In the genomic region with DNA sequence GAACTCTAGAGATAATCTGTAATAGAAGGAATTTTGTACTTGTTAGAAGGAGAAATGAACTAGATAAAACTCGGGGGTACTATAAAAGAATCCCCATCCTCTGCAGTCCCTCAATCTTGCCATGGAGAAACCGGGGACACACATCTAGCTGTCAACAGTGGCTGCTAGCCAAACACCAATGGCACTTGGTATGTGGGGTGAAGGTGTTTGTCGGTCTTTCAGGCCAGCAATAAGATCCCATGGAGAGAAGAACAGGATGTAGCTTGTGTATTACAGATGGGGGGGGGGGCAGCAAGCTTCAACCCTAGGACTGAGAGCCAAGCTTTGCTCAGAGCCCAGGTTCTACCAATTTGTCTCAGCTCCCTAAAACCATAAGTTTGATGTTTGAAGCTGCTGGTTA, we compare ENCODE assay signal across 20 mouse cellular contexts.
DNase-seq lines count a peak whose midpoint lies in the region; ATAC-seq and TF ChIP-seq lines count a peak whose summit lies in the region.
"Had no signal": no experiment of that assay in that cellular context is flagged by ENCODE, and none has a peak within 500 bp of the region (broad histone marks: within the 10 kb centered on the region; RNA-seq: fewer than 3 reads in every experiment).

No protein-coding gene starts in this region.

- WGBS in forebrain, embryonic 14.5 days = 54% methylated on average over 3 of the region's 3 CpGs
- WGBS in forebrain, embryonic 10.5 days = 90% methylated on average over 3 of the region's 3 CpGs

- intact Hi-C loops in heart, postnatal 36 days (cut with DNase I) = no loop called here

- H3K36me3 ChIP-seq in forebrain, embryonic 14.5 days (ENCODE audit: control insufficient read depth, insufficient read depth, low read length) = no peaks in the 10 kb centered on the region
- H3K36me3 ChIP-seq in forebrain, embryonic 10.5 days (replicated peaks) = no peaks in the 10 kb centered on the region
- H3K36me3 ChIP-seq: heart, embryonic 10.5 days; heart, embryonic 13.5 days; hindbrain, embryonic 13.5 days had no signal

- peak; percentile 13 for DNase-seq in forebrain, embryonic 14.5 days (ENCODE audit: low spot score)
- DNase-seq in forebrain, embryonic 10.5 days (ENCODE audit: extremely low spot score, low spot score) = no peak
- DNase-seq in heart, adult 11 months = peak; percentile 64
- no peak for DNase-seq in heart, postnatal 36 days
- DNase-seq in 3134 (ENCODE audit: extremely low read depth, insufficient read length, low spot score) = peak; percentile 13
- DNase-seq in brain, embryonic 14.5 days (ENCODE audit: low read depth) = peak; percentile 58
- DNase-seq in ovary, postnatal 10 days (ENCODE audit: low spot score) = no peak
- DNase-seq: adrenal gland, adult 8-10 months; adrenal gland, postnatal 25 days; cerebellum, adult 18-20 months; cerebellum, adult 9-10 months; kidney, adult 2 months had no signal

- no peaks in the 10 kb centered on the region for H3K27me3 ChIP-seq in forebrain, embryonic 14.5 days (replicated peaks; ENCODE audit: control insufficient read depth, insufficient read depth, low read length)
- H3K27me3 ChIP-seq in forebrain, embryonic 10.5 days (ENCODE audit: poor library complexity, severe bottlenecking) = no peaks in the 10 kb centered on the region
- H3K27me3 ChIP-seq: heart, embryonic 13.5 days; hindbrain, embryonic 13.5 days had no signal

- no peak overlapping the region for H3K27ac ChIP-seq in forebrain, embryonic 14.5 days (ENCODE audit: low read depth, low read length)
- H3K27ac ChIP-seq in forebrain, embryonic 10.5 days = no peak overlapping the region
- H3K27ac ChIP-seq: heart, adult 2 months; heart, embryonic 10.5 days; heart, embryonic 13.5 days; hindbrain, embryonic 13.5 days; hindbrain, postnatal 0 days had no signal

- H3K4me1 ChIP-seq in forebrain, embryonic 14.5 days (ENCODE audit: control insufficient read depth, insufficient read depth, low read length) = peaks cover 25% of the 10 kb centered on the region; the same call in 1 of the 2 replicates
- H3K4me1 ChIP-seq in forebrain, embryonic 10.5 days = peaks cover 23% of the 10 kb centered on the region

- no peak for TF ChIP-seq CTCF in brain, embryonic 14.5 days (IDR thresholded peaks at IDR 0.05; ENCODE audit: borderline replicate concordance, extremely low read depth, insufficient read depth, insufficient read length)

- H3K4me2 ChIP-seq in forebrain, embryonic 14.5 days (ENCODE audit: low read length) = no peak overlapping the region
- H3K4me2 ChIP-seq: heart, embryonic 13.5 days; hindbrain, embryonic 13.5 days had no signal

- H3K9ac ChIP-seq in forebrain, embryonic 14.5 days (ENCODE audit: low read length) = no peak overlapping the region
- H3K9ac ChIP-seq: heart, embryonic 13.5 days; hindbrain, embryonic 13.5 days had no signal

- no peak for TF ChIP-seq POLR2A in brain, embryonic 14.5 days (IDR thresholded peaks at IDR 0.05; ENCODE audit: borderline replicate concordance, extremely low read depth, insufficient read depth, insufficient read length, poor library complexity, severe bottlenecking)

- no peak overlapping the region for H3K4me3 ChIP-seq in forebrain, embryonic 14.5 days (ENCODE audit: low read depth, low read length)
- no peak overlapping the region for H3K4me3 ChIP-seq in forebrain, embryonic 10.5 days
- H3K4me3 ChIP-seq: heart, adult 2 months; heart, embryonic 10.5 days; heart, embryonic 13.5 days; hindbrain, embryonic 13.5 days had no signal

- 0 out of 2 replicates have a peak, but pooled peaks have one; percentile 24 for ATAC-seq in forebrain, embryonic 14.5 days
- ATAC-seq: CD4-positive, CD25-positive, alpha-beta regulatory T cell, adult 4 months; hindbrain, postnatal 0 days; inflammation-experienced regulatory T-cells, adult 6 months; intestine, embryonic 16.5 days had no signal

- H3K9me3 ChIP-seq in forebrain, embryonic 14.5 days (replicated peaks; ENCODE audit: control insufficient read depth, low read length) = no peaks in the 10 kb centered on the region
- H3K9me3 ChIP-seq in forebrain, embryonic 10.5 days = peaks cover 4% of the 10 kb centered on the region; the same call in 1 of the 2 replicates
- H3K9me3 ChIP-seq: heart, embryonic 10.5 days; hindbrain, embryonic 13.5 days had no signal

Comparison
In these comparisons a context has a peak if more than half of its experiments do, and no peak if none do; other contexts are left out.
1. DNase-seq: peak in forebrain, embryonic 14.5 days (single experiment), heart, adult 11 months (single experiment), 3134 (single experiment) and brain, embryonic 14.5 days (single experiment); none in forebrain, embryonic 10.5 days (single experiment), heart, postnatal 36 days (0 of 2) and ovary, postnatal 10 days (single experiment).